Mouse (Mus musculus) erythroid progenitor cell, adult 5-6 weeks (primary cell): Measurements from ENCODE around the gene Efhc1. TPM values are rescaled to one million over a fixed set of nuclear protein-coding genes. Genes with fewer than 3 reads are reported as not detected.
A peak's percentile ranks its signal among the peaks of the same experiment; 100 is the strongest.
"Not testable (repeated sequence)": the region's sequence is repeated elsewhere in the genome, so short reads cannot be mapped to it uniquely, and the experiment has no call there.

Source experiments
- ATAC-seq: replicated peaks from 2 replicates; pipeline ENCODE4 v1.8.0; 2016; ENCODE audit warnings: moderate number of reproducible peaks, mild to moderate bottlenecking, moderate TSS enrichment, inconsistent platforms; ENCODE audit not compliant: poor library complexity, low FRiP score, severe bottlenecking
- total RNA-seq, 2 experiments: library from RNA; stranded (forward) in 1 of 2; stranded (reverse) in 1 of 2; fragments of 150-400 nt in 1 of 2; fragments of 186-747, 209-891 nt in 1 of 2; gene quantifications; 2 replicates each; pipeline versions ENCODE4 v1.2.3 to v1.2.4; 2015 to 2017; ENCODE audit warnings: low replicate concordance in 2 of 2

Efhc1 gene
- total RNA-seq (2015; ENCODE audit: low replicate concordance) (not detected in 2 replicates), total RNA-seq (2017; ENCODE audit: low replicate concordance) (not detected in 2 replicates)

GRCm38 (mm10) chr1:20951300-20951763 is at the start of gene Efhc1:
Gene Efhc1, plus strand, starts transcription at chr1:20951626.
- ATAC-seq: peak; percentile 64

- no peak for ATAC-seq
Measured at GRCm38 (mm10) chr1:20905501-20906127, 45.8 kb upstream of the Efhc1 start.

GRCm38 (mm10) chr1:20906128-20906515 is 45.3 kb upstream of the Efhc1 start:
- no peak for ATAC-seq

- ATAC-seq: no peak
Measured at GRCm38 (mm10) chr1:20908541-20908940, 42.9 kb upstream of the Efhc1 start.

GRCm38 (mm10) chr1:20912115-20912514 is 39.3 kb upstream of the Efhc1 start:
- no peak for ATAC-seq

GRCm38 (mm10) chr1:20912527-20913171 is 38.8 kb upstream of the Efhc1 start:
- no peak for ATAC-seq

GRCm38 (mm10) chr1:20914769-20915168 is 36.7 kb upstream of the Efhc1 start:
- ATAC-seq: no peak

- ATAC-seq: no peak
Measured at GRCm38 (mm10) chr1:20915608-20916007, 35.8 kb upstream of the Efhc1 start.

GRCm38 (mm10) chr1:20917496-20918050 is 33.9 kb upstream of the Efhc1 start:
- ATAC-seq: no peak

GRCm38 (mm10) chr1:20919728-20920127 is 31.7 kb upstream of the Efhc1 start:
- ATAC-seq: no peak

- no peak for ATAC-seq
Measured at GRCm38 (mm10) chr1:20921081-20921528, 30.3 kb upstream of the Efhc1 start.

GRCm38 (mm10) chr1:20922612-20923399 is 28.6 kb upstream of the Efhc1 start:
- no peak for ATAC-seq

GRCm38 (mm10) chr1:20925324-20925723 is 26.1 kb upstream of the Efhc1 start:
- not testable (repeated sequence) for ATAC-seq

- ATAC-seq: no peak
Measured at GRCm38 (mm10) chr1:20925926-20926325, 25.5 kb upstream of the Efhc1 start.

- no peak for ATAC-seq
Measured at GRCm38 (mm10) chr1:20926376-20926775, 25.1 kb upstream of the Efhc1 start.

- ATAC-seq: no peak
Measured at GRCm38 (mm10) chr1:20928487-20928886, 22.9 kb upstream of the Efhc1 start.

GRCm38 (mm10) chr1:20933457-20933856 is 18.0 kb upstream of the Efhc1 start:
- 0 out of 2 replicates have a peak, but pooled peaks have one; percentile 45 for ATAC-seq

- ATAC-seq: peak; percentile 54; the same call in 1 of the 2 replicates
Measured at GRCm38 (mm10) chr1:20935106-20935505, 16.3 kb upstream of the Efhc1 start.

GRCm38 (mm10) chr1:20939046-20939445 is 12.4 kb upstream of the Efhc1 start:
- ATAC-seq: no peak

- ATAC-seq: no peak
Measured at GRCm38 (mm10) chr1:20940151-20940550, 11.3 kb upstream of the Efhc1 start.
